Mouse (Mus musculus) olfactory bulb, adult 2 months (tissue): Measurements from ENCODE around the gene Rnpepl1. TPM values are rescaled to one million over a fixed set of nuclear protein-coding genes. Genes with fewer than 3 reads are reported as not detected.

Experiments
- H3K27ac ChIP-seq: fragments of 200-500 bp; 2 replicates; pipeline ENCODE4 v1.5.1; 2012; ENCODE audit warnings: low read depth, low read length; ENCODE audit not compliant: insufficient read depth
- H3K4me1 ChIP-seq: fragments of 200-500 bp; 2 replicates; pipeline ENCODE4 v1.6.1; 2012; ENCODE audit warnings: low read length; ENCODE audit not compliant: control insufficient read depth, insufficient read depth
- H3K4me3 ChIP-seq: fragments of 200-500 bp; 2 replicates; pipeline ENCODE4 v1.5.1; 2012; ENCODE audit warnings: mild to moderate bottlenecking, low read depth, low read length, moderate library complexity; ENCODE audit not compliant: insufficient read depth
- CTCF ChIP-seq: fragments of 200-500 bp; IDR thresholded peaks from 2 replicates; pipeline ENCODE4 v1.5.1; 2012; ENCODE audit warnings: low read depth, mild to moderate bottlenecking, low read length, moderate library complexity; ENCODE audit not compliant: insufficient read depth
- POLR2A ChIP-seq: fragments of 200-500 bp; IDR thresholded peaks from 2 replicates; pipeline ENCODE4 v1.6.1; 2012; ENCODE audit warnings: mild to moderate bottlenecking, low read depth, low read length, moderate library complexity; ENCODE audit not compliant: insufficient read depth
- WGBS: fragments of 180-500 bp; shearing (Covaris S2); methylation state at CpG from one replicate; pipeline ENCODE4 v1.1.7; 2018; 5-methylcytosine and 5-hydroxymethylcytosine counted together
- polyA plus RNA-seq: library from polyadenylated mRNA; stranded (reverse); fragments of >200 nt; gene quantifications from 2 replicates; pipeline ENCODE4 v1.2.4, GENCODE M21; 2012; ENCODE audit warnings: low replicate concordance; ENCODE audit not compliant: missing spikeins, insufficient read depth, insufficient read length

Gene Rnpepl1
- polyA plus RNA-seq, 1 experiment, result not detected

DNA sequence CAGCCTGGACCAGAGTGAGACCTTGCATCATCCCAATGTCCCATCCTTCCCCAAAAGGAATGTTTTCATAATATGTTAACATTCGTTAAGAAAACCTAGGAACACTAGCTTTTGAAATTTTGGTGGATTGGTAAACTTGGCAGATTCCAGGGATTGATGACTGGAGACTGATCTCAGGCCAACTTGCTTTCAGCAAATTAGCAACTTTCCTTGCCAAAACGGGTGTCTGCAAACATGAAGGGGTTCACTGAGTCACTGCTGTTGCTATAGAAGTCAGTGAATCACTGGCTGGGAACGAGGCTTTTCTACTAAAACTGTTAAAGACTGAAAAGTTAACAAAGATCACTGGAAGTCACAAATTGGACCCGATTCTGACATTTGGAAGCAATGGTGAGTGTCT is 7.0 kb upstream of the Rnpepl1 start:
- 0 out of 2 replicates have a peak overlapping the region, but pooled peaks have one; percentile 7 for H3K27ac ChIP-seq
- WGBS, result 26% methylated on average over 4 of the region's 4 CpGs
- H3K4me1 ChIP-seq, result peaks cover 17% of the 10 kb centered on the region
- no peak overlapping the region for H3K4me3 ChIP-seq
- TF ChIP-seq POLR2A (no peak), CTCF (no peak)

DNA sequence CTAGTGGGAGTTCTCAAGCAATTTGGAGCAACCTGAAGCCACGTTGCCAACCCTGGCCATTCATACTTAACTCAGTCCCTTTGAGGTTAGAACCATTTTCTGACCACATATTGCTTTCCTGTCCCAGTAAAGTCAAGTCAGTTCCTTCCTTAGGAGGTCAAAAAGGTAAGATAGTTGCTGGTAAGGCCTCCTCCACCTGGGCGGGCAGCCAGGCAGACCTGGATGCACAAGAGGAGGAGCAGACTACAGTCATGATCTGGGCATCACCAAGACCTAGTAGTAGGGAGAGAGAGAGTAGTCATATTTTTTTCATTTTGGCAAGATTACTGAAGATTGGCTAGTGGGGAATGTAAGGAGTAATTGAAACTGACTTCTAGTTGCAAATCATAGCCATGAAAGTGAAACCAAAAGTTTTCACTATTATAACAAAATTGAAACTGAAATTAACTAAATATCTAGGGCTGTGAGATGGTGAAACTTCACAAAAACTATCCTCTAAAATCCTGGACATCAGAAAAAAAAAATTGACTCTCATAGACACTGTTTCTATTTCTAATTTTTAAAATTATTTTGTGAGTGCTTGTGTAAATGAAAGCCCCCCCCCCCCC is 4.8 kb upstream of the Rnpepl1 start:
- H3K4me3 ChIP-seq, result no peak overlapping the region
- peaks cover 21% of the 10 kb centered on the region for H3K4me1 ChIP-seq
- 97% methylated on average over 2 of the region's 2 CpGs for WGBS
- TF ChIP-seq CTCF, result no peak
- no peak for TF ChIP-seq POLR2A
- no peak overlapping the region for H3K27ac ChIP-seq

DNA sequence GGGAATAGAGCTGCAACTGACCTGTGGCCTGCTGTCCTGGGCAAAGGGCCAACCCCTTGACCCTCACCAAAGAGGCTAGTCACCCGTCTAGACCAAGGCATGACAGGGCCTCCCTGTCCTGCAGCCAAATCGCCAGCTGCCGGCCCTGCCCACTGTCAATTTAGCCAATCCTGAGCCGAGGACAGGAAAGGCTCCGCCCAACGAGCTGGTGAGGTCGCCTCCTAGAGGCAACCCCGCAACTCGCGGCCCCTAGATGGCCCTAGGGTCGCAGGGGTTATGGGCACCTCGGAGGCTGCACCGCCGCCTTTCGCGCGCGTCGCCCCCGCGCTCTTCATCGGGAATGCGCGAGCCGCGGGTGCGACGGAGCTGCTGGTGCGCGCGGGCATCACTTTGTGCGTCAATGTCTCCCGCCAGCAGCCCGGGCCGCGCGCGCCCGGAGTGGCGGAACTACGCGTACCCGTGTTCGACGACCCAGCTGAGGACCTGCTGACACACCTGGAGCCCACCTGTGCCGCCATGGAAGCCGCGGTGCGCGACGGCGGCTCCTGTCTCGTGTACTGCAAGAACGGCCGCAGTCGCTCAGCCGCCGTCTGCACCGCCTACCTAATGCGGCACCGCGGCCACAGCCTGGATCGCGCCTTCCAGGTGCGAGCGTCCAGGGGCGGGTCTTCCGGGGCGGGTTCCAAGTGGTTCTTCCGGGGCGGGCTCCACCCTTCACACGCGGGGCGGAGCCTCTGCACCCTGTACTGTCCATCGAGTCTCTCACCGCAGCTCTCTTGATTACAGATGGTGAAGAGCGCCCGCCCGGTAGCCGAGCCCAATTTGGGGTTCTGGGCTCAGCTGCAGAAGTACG is 3.6 kb upstream of the Rnpepl1 start, which contains the start of gene Dusp28:
Gene Dusp28 (plus strand): TSS at position 203 of the 853 bp plus-strand sequence.
- under 1% methylated on average over 80 of the region's 81 CpGs for WGBS
- Histone ChIP-seq H3K4me1 (peaks cover 29% of the 10 kb centered on the region), H3K27ac (peak within 1 kb of the TSS; percentile 76), H3K4me3 (peak within 1 kb of the TSS; percentile 66)
- TF ChIP-seq POLR2A (peak; percentile 92), CTCF (peak; percentile 21; the same call in 1 of the 2 replicates)

DNA sequence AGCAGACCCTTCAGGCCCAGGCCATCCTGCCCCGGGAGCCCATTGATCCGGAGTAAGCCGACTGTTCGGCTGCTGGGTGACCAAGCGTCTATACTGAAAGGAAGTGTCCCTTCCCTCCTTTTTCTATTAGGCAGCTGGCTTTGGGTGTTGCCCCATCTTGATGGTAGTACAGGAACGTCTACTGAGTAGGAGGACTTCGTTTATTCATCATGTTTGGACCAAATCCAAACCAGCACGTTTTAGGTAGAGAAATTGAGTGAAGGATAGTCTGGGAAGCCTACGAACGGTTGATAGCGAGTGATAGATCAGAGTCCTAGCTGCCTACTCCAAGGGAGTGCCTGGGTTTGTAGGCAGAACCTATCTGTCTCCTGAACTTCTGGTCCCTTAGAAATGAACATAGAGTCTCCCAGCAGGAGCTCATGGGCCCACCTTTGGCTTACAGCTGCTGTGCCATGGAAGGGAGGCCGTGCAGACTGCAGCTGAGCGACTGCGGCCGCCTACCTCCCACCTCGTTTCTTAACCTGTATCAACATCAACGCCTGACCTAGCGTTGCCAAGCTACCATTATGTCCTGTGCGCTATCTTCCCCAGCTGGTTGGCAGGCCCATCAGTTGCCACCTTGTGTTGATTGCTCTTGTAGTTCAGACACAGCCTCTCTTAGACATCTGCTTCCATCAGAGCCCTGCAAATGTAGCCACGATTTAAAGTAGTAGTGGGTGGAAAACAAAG is 2.8 kb upstream of the Rnpepl1 start:
- Histone ChIP-seq H3K4me1 (peaks cover 31% of the 10 kb centered on the region), H3K27ac (peak overlapping the region; percentile 73), H3K4me3 (peak overlapping the region; percentile 66)
- TF ChIP-seq POLR2A (no peak), CTCF (no peak)
- WGBS, result 39% methylated on average over 20 of the region's 20 CpGs

DNA sequence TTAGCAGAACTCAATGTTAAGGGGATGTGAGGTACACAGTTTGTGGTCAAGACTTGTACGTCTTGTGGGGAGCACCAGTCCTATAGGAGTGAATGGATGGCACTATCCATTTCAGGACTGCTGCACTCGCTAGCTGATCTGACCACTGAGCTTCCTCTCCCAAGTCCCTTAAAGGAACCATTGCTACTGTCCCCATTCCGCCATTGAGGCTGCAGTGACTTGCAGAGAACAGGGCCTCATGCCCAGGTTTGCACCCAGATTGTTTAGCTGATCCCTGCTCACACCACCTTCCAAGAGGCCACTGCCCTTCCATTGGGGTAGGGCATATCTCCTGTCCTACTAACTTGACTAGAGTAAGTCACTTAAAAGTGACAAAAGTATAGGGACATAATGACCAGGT is 1.9 kb upstream of the Rnpepl1 start:
- no peak overlapping the region for H3K27ac ChIP-seq
- no peak overlapping the region for H3K4me3 ChIP-seq
- no peak for TF ChIP-seq POLR2A
- peaks cover 29% of the 10 kb centered on the region for H3K4me1 ChIP-seq
- 96% methylated on average over 3 of the region's 3 CpGs for WGBS

DNA sequence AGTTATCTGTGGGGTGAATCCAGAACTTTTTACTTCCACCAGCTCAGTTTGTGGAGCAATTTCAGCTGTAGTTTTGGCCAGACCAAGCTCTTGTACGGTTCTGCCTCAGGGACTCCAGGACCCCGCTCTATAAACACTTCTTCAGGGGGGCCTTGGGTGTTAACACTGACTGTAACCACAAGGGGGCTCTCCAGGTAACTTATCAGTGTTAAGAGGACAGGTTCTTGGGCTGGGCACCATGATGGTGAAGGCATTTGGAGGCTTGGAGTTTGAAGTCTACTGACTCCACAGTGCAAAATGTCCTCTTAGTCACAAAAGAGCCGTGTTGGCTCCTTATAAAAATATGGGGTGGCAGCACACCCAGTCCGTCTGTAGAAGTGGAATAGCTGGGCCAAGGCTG is 1.5 kb upstream of the Rnpepl1 start:
- TF ChIP-seq POLR2A, result no peak
- no peak for TF ChIP-seq CTCF
- H3K27ac ChIP-seq, result no peak overlapping the region
- no peak overlapping the region for H3K4me3 ChIP-seq
- 71% methylated on average over 4 of the region's 4 CpGs for WGBS
- H3K4me1 ChIP-seq, result peaks cover 29% of the 10 kb centered on the region

DNA sequence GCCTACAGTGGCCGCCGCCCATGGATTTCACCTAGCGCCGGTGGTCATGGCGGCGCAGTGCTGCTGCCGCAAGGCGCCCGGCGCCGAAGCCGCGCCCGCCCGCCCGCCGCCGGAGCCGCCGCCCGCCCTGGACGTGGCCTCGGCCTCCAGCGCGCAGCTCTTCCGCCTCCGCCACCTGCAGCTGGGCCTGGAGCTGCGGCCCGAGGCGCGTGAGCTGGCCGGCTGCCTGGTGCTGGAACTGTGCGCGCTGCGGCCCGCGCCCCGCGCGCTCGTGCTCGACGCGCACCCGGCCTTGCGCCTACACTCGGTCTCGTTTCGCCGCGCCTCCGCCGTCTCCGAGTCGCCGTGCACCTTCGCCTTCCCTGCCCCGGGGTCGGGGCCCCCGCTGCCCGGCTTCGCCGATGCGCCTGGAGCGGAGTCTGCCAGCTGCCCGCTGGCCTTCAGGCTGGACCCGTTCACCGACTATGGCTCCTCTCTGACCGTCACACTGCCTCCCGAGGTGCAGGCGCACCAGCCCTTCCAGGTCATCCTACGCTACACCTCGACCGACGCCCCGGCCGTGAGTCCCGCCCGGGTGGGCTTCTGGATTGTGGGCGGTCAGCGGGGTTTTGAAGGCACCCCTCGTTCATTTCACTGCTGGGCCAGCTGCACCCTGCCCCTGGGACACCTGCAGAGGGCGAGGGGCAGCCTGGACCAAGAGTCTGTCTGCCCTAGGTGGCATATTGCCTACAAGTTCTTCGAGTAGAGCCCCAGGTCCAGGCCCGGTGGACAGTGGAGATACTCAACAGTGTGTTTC is 540 bp downstream of the Rnpepl1 start:
- H3K4me1 ChIP-seq, result peaks cover 29% of the 10 kb centered on the region
- TF ChIP-seq POLR2A, result no peak; the same call in 1 of the 2 replicates
- no peak for TF ChIP-seq CTCF
- 3% methylated on average over 84 of the region's 85 CpGs for WGBS
- peak overlapping the region; percentile 17 for H3K27ac ChIP-seq
- peak overlapping the region; percentile 76 for H3K4me3 ChIP-seq

DNA sequence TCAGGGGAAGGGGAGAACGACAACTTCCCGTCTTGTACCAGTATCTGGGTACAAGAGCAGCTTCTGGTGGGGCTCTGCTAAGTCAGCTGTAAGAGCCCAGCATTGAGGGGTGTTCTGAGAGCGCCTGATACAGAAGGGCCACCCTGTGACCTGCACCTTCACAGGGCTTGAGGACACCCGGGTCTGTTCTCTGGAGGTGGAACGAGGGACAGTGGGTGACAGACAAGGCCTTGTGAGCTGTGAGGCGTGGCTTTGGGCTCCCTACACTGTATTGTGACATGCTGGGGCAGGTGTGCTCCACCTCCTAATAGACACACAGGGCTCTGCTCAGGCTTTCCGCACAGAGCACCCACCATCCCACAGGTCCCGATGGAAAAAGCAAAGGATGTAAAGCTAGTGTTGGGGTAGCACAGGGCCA is 1.1 kb downstream of the Rnpepl1 start:
- H3K27ac ChIP-seq, result peak overlapping the region; percentile 17
- TF ChIP-seq CTCF (no peak), POLR2A (no peak)
- H3K4me3 ChIP-seq, result peak overlapping the region; percentile 76
- WGBS, result 20% methylated on average over 8 of the region's 8 CpGs
- peaks cover 27% of the 10 kb centered on the region for H3K4me1 ChIP-seq
